Mouse (Mus musculus) liver, embryonic 13.5 days (tissue): ENCODE data around the gene Osbpl7. TPM values are rescaled to one million over a fixed set of nuclear protein-coding genes. Genes with fewer than 3 reads are reported as not detected.

ENCODE experiments used
- ATAC-seq: fragments of 200-750 bp; cut with Nextera tagmentation; 2 replicates; pipeline ENCODE4 v1.8.0; 2017; ENCODE audit warnings: low read depth, mild to moderate bottlenecking, moderate number of reproducible peaks, moderate library complexity
- DNase-seq: peaks from one replicate; pipeline ENCODE4 v3.0.0; 2022
- H3K27ac ChIP-seq: fragments of 300-500 bp; sonication (generic); 2 replicates; pipeline ENCODE4 v1.5.1; 2015; ENCODE audit warnings: moderate library complexity, mild to moderate bottlenecking, inconsistent platforms
- H3K27me3 ChIP-seq: fragments of 300-500 bp; sonication (generic); 2 replicates; pipeline ENCODE4 v1.6.1; 2015; ENCODE audit warnings: mild to moderate bottlenecking, inconsistent platforms
- H3K36me3 ChIP-seq: fragments of 300-500 bp; sonication (generic); 2 replicates; pipeline ENCODE4 v1.6.1; 2015; ENCODE audit warnings: mild to moderate bottlenecking, inconsistent platforms
- H3K4me1 ChIP-seq: fragments of 300-500 bp; sonication (generic); replicated peaks from 2 replicates; pipeline ENCODE4 v1.6.1; 2015; ENCODE audit warnings: inconsistent platforms
- H3K4me2 ChIP-seq: fragments of 300-500 bp; sonication (generic); 2 replicates; pipeline ENCODE4 v1.6.1; 2015; ENCODE audit warnings: inconsistent platforms, mild to moderate bottlenecking, moderate library complexity
- H3K4me3 ChIP-seq: fragments of 300-500 bp; sonication (generic); replicated peaks from 2 replicates; pipeline ENCODE4 v1.5.1; 2015; ENCODE audit warnings: mild to moderate bottlenecking, inconsistent platforms
- H3K9ac ChIP-seq: fragments of 300-500 bp; sonication (generic); 2 replicates; pipeline ENCODE4 v1.6.1; 2015; ENCODE audit warnings: mild to moderate bottlenecking, inconsistent platforms
- H3K9me3 ChIP-seq: fragments of 300-500 bp; sonication (generic); replicated peaks from 2 replicates; pipeline ENCODE4 v1.6.1; 2016; ENCODE audit warnings: inconsistent platforms
- WGBS: fragments of 180-500 bp; shearing (Covaris S2); methylation state at CpG from one replicate; pipeline ENCODE4 v1.1.7; 2015; ENCODE audit not compliant: insufficient replicate concordance; 5-methylcytosine and 5-hydroxymethylcytosine counted together
- polyA plus RNA-seq: library from polyadenylated mRNA; unstranded; fragments of >200 nt; fragmentation: Nextera tagmentation; extraction: Ambion mirVana; gene quantifications from 2 replicates; pipeline ENCODE4 v1.2.1, GENCODE M21; 2015

Osbpl7 gene
- polyA plus RNA-seq, 1 experiment from 2014 or later, result 2.7 TPM

DNA sequence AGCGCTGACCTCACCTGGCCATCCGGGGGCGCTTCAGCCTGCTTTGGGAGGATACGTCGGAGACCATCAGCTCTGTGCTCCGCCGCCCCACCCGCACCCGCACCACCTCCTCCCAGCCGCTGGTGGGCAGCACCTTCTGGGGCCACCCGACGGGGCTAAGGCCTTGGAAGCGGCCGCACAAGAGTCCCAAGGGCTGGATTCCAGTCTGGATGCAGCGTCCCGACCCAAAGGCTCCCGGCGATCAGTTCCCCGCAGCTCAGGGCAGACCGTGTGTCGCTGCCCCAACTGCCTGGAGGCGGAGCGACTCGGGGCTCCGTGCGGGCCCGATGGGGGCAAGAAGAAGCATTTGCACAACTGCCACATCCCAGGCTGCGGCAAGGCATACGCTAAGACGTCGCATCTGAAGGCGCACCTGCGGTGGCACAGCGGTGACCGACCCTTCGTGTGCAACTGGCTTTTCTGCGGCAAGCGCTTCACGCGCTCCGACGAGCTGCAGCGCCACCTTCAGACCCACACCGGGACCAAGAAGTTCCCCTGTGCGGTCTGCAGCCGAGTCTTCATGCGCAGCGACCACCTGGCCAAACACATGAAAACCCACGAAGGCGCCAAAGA lies 28.4 kb upstream of the Osbpl7 start:
- peak; percentile 42 for DNase-seq
- peak overlapping the region; percentile 63 for H3K4me3 ChIP-seq
- peak; percentile 49 for ATAC-seq
- H3K27me3 ChIP-seq, result peaks cover 90% of the 10 kb centered on the region
- no peak overlapping the region for H3K27ac ChIP-seq
- 1% methylated on average over 50 of the region's 50 CpGs for WGBS
- H3K4me1 ChIP-seq, result peaks cover 33% of the 10 kb centered on the region
- peak overlapping the region; percentile 84 for H3K4me2 ChIP-seq
- no peaks in the 10 kb centered on the region for H3K9me3 ChIP-seq
- H3K9ac ChIP-seq, result peak overlapping the region; percentile 66
- no peaks in the 10 kb centered on the region for H3K36me3 ChIP-seq

- no peak for DNase-seq
- Histone ChIP-seq H3K4me1 (peaks cover 28% of the 10 kb centered on the region), H3K27me3 (peaks cover 62% of the 10 kb centered on the region), H3K4me2 (no peak overlapping the region), H3K27ac (no peak overlapping the region), H3K4me3 (no peak overlapping the region), H3K9me3 (no peaks in the 10 kb centered on the region), H3K9ac (no peak overlapping the region), H3K36me3 (no peaks in the 10 kb centered on the region)
- 44% methylated on average over 10 of the region's 10 CpGs for WGBS
- no peak for ATAC-seq
These were observed 25.5 kb upstream of the Osbpl7 start for GRCm38 (mm10) chr11:97024977-97025376.

DNA sequence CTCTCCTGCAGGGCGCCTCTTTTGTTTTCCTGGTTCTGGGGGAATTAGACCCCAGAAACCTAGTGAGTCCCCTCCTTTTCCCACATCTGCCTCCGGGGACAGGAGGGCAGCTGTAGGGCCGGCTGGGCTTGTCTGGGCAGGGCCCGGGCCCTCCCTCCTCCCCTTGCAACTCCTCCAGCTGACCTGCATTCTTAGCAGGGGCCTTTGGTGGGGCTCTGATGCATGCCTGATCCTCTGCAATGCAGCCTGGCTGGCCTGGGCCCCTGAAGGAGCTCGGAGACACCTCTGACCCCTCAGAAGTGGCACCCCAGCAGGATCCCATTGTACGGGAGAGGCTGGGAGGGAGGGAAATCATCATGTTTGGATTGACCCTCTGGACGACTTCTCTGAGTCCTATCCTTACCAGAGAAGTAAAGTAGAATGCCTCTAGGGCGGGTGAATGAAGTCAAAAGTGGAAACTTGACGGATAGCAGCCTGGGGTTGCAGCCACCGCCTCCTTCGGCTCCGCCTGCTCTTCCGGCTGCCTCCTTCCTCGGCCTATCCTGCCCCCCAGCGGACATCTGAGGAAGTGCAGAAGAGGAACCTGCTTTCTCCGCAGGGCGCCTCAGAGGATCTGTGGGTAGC lies 24.6 kb upstream of the Osbpl7 start:
- H3K9me3 ChIP-seq, result no peaks in the 10 kb centered on the region
- H3K27ac ChIP-seq, result peak overlapping the region; percentile 9; the same call in 1 of the 2 replicates
- ATAC-seq, result peak; percentile 11; the same call in 1 of the 2 replicates
- peak overlapping the region; percentile 32 for H3K4me3 ChIP-seq
- H3K9ac ChIP-seq, result peak overlapping the region; percentile 63
- 12% methylated on average over 17 of the region's 17 CpGs for WGBS
- H3K4me2 ChIP-seq, result peak overlapping the region; percentile 62
- peak; percentile 80 for DNase-seq
- H3K4me1 ChIP-seq, result peaks cover 36% of the 10 kb centered on the region
- H3K36me3 ChIP-seq, result no peaks in the 10 kb centered on the region
- H3K27me3 ChIP-seq, result peaks cover 53% of the 10 kb centered on the region

GRCm38 (mm10) chr11:97029686-97030417 lies 20.6 kb upstream of the Osbpl7 start, which contains the start of gene Scrn2:
Scrn2 (plus strand) TSS chr11:97029938.
- ATAC-seq (peak; percentile 72), DNase-seq (peak; percentile 87)
- Histone ChIP-seq H3K27me3 (peaks cover 13% of the 10 kb centered on the region), H3K4me1 (peaks cover 37% of the 10 kb centered on the region), H3K9ac (peak within 1 kb of the TSS; percentile 71), H3K4me2 (peak within 1 kb of the TSS; percentile 79), H3K9me3 (no peaks in the 10 kb centered on the region), H3K27ac (peak within 1 kb of the TSS; percentile 37), H3K4me3 (peak within 1 kb of the TSS; percentile 61), H3K36me3 (no peaks in the 10 kb centered on the region)
- 4% methylated on average over 25 of the region's 25 CpGs for WGBS

DNA sequence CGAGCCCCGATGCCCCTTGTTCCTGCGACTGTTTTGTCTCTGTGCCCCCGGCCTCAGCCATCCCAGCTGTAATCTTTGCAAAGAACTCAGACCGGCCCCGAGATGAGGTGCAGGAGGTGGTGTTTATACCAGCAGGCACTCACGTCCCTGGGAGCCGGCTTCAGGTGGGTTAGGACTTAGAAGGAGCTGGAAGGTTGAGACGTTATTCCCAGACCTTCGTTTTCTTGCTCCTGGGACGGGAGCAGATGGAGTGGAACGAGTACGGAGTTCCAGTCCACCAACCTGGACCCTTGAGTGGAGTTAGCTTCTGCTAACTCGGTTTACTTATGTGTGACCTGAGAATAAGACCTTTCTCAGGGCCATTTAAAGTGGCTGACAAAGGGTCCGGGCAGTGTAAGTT lies 20.0 kb upstream of the Osbpl7 start:
- H3K36me3 ChIP-seq, result no peaks in the 10 kb centered on the region
- peaks cover 7% of the 10 kb centered on the region for H3K27me3 ChIP-seq
- no peaks in the 10 kb centered on the region for H3K9me3 ChIP-seq
- H3K4me3 ChIP-seq, result peak overlapping the region; percentile 61
- H3K27ac ChIP-seq, result peak overlapping the region; percentile 37; the same call in 1 of the 2 replicates
- DNase-seq (no peak), ATAC-seq (no peak; the same call in 1 of the 2 replicates)
- 26% methylated on average over 15 of the region's 15 CpGs for WGBS
- peaks cover 37% of the 10 kb centered on the region for H3K4me1 ChIP-seq
- peak overlapping the region; percentile 71 for H3K9ac ChIP-seq
- H3K4me2 ChIP-seq, result peak overlapping the region; percentile 79

- WGBS, result 76% methylated on average over 12 of the region's 12 CpGs
- H3K9me3 ChIP-seq, result no peaks in the 10 kb centered on the region
- no peak for ATAC-seq
These were observed 18.5 kb upstream of the Osbpl7 start for GRCm38 (mm10) chr11:97031977-97032376.

GRCm38 (mm10) chr11:97032499-97032898 lies 17.9 kb upstream of the Osbpl7 start:
- Histone ChIP-seq H3K27ac (no peak overlapping the region), H3K27me3 (no peaks in the 10 kb centered on the region), H3K9me3 (no peaks in the 10 kb centered on the region), H3K4me3 (no peak overlapping the region), H3K36me3 (no peaks in the 10 kb centered on the region), H3K4me1 (peaks cover 31% of the 10 kb centered on the region), H3K4me2 (no peak overlapping the region), H3K9ac (no peak overlapping the region)
- 78% methylated on average over 4 of the region's 4 CpGs for WGBS
- ATAC-seq (no peak), DNase-seq (no peak)

More at GRCm38 (mm10) chr11:97031977-97032376, 18.5 kb upstream of the Osbpl7 start:
- peaks cover 31% of the 10 kb centered on the region for H3K4me1 ChIP-seq
- 0 out of 2 replicates have a peak, but pooled peaks cover 1% of the 10 kb centered on the region for H3K27me3 ChIP-seq
- no peak overlapping the region for H3K4me3 ChIP-seq
- DNase-seq, result no peak
- no peak overlapping the region for H3K27ac ChIP-seq
- no peaks in the 10 kb centered on the region for H3K36me3 ChIP-seq
- no peak overlapping the region for H3K9ac ChIP-seq
- no peak overlapping the region for H3K4me2 ChIP-seq

GRCm38 (mm10) chr11:97033781-97034180 lies 16.6 kb upstream of the Osbpl7 start:
- no peak overlapping the region for H3K4me3 ChIP-seq
- H3K27ac ChIP-seq, result no peak overlapping the region
- H3K4me2 ChIP-seq, result no peak overlapping the region
- DNase-seq (no peak), ATAC-seq (no peak)
- peaks cover 31% of the 10 kb centered on the region for H3K4me1 ChIP-seq
- no peak overlapping the region for H3K9ac ChIP-seq
- no peaks in the 10 kb centered on the region for H3K9me3 ChIP-seq
- 74% methylated on average over 4 of the region's 4 CpGs for WGBS
- H3K36me3 ChIP-seq, result no peaks in the 10 kb centered on the region
- no peaks in the 10 kb centered on the region for H3K27me3 ChIP-seq

GRCm38 (mm10) chr11:97036141-97036540 lies 14.3 kb upstream of the Osbpl7 start:
- Histone ChIP-seq H3K4me1 (peaks cover 21% of the 10 kb centered on the region), H3K4me3 (no peak overlapping the region), H3K4me2 (no peak overlapping the region), H3K9ac (no peak overlapping the region), H3K36me3 (no peaks in the 10 kb centered on the region), H3K27ac (no peak overlapping the region), H3K9me3 (no peaks in the 10 kb centered on the region), H3K27me3 (no peaks in the 10 kb centered on the region)
- no peak for DNase-seq
- 70% methylated on average over 5 of the region's 5 CpGs for WGBS
- ATAC-seq, result no peak

GRCm38 (mm10) chr11:97038881-97039280 lies 11.5 kb upstream of the Osbpl7 start:
- no peaks in the 10 kb centered on the region for H3K9me3 ChIP-seq
- H3K4me3 ChIP-seq, result no peak overlapping the region
- H3K4me1 ChIP-seq, result peaks cover 28% of the 10 kb centered on the region
- no peak overlapping the region for H3K4me2 ChIP-seq
- 0 out of 2 replicates have a peak, but pooled peaks cover 3% of the 10 kb centered on the region for H3K36me3 ChIP-seq
- no peak overlapping the region for H3K27ac ChIP-seq
- no peak for ATAC-seq
- no peak for DNase-seq
- WGBS, result 62% methylated on average over 7 of the region's 7 CpGs
- no peaks in the 10 kb centered on the region for H3K27me3 ChIP-seq
- H3K9ac ChIP-seq, result no peak overlapping the region

- peak overlapping the region; percentile 87 for H3K9ac ChIP-seq
- peak overlapping the region; percentile 58; the same call in 1 of the 2 replicates for H3K27ac ChIP-seq
- H3K27me3 ChIP-seq, result no peaks in the 10 kb centered on the region
- WGBS, result 32% methylated on average over 12 of the region's 12 CpGs
- no peak for DNase-seq
- no peak for ATAC-seq
- peak overlapping the region; percentile 85 for H3K4me3 ChIP-seq
- peak overlapping the region; percentile 92 for H3K4me2 ChIP-seq
- H3K4me1 ChIP-seq, result peaks cover 22% of the 10 kb centered on the region
- H3K9me3 ChIP-seq, result no peaks in the 10 kb centered on the region
- H3K36me3 ChIP-seq, result peaks cover 13% of the 10 kb centered on the region
These were observed 10.0 kb upstream of the Osbpl7 start for GRCm38 (mm10) chr11:97040301-97041021.
